Mouse (Mus musculus) thymus, adult 2 months (tissue): ENCODE results near the gene Krtap9-1.
"Not testable (repeated sequence)": the region's sequence is repeated elsewhere in the genome, so short reads cannot be mapped to it uniquely, and the experiment has no call there.

Experiments
- CTCF ChIP-seq: fragments of 200-500 bp; IDR thresholded peaks from 2 replicates; pipeline ENCODE4 v1.5.1; 2012; ENCODE audit warnings: mild to moderate bottlenecking, control low read depth, low read length, moderate library complexity, borderline replicate concordance; ENCODE audit not compliant: control insufficient read depth, poor library complexity, insufficient read depth; ENCODE audit errors: extremely low read depth
- POLR2A ChIP-seq: fragments of 200-500 bp; IDR thresholded peaks from 2 replicates; pipeline ENCODE4 v1.6.1; 2012; ENCODE audit warnings: mild to moderate bottlenecking, low read length, control low read depth, moderate library complexity; ENCODE audit not compliant: control insufficient read depth, poor library complexity, insufficient read depth; ENCODE audit errors: extremely low read depth

- TF ChIP-seq CTCF, POLR2A: not testable (repeated sequence)
Measured at GRCm38 (mm10) chr11:99878887-99879286, 5.7 kb downstream of the Krtap9-1 start, which contains the start of gene Gm11567.
